Mouse (Mus musculus) midbrain, embryonic 14.5 days (tissue): ENCODE data around the gene Pard3b. TPM values are rescaled to one million over a fixed set of nuclear protein-coding genes. Genes with fewer than 3 reads are reported as not detected.

Source experiments
- ATAC-seq: fragments of 200-750 bp; cut with Nextera tagmentation; 2 replicates; pipeline ENCODE4 v1.8.0; 2017; ENCODE audit warnings: moderate number of reproducible peaks, moderate library complexity; ENCODE audit not compliant: low FRiP score, low TSS enrichment
- DNase-seq: peaks from one replicate; pipeline ENCODE4 v3.0.0-alpha.2; 2015
- H3K27ac ChIP-seq: fragments of 300-500 bp; sonication (generic); replicated peaks from 2 replicates; pipeline ENCODE4 v1.5.1; 2014; ENCODE audit warnings: mild to moderate bottlenecking, low read depth, low read length, moderate library complexity
- H3K27me3 ChIP-seq: fragments of 300-500 bp; sonication (generic); 2 replicates; pipeline ENCODE4 v1.6.1; 2014; ENCODE audit warnings: low read length, control low read depth, mixed read lengths; ENCODE audit not compliant: control insufficient read depth, insufficient read depth
- H3K36me3 ChIP-seq: fragments of 300-500 bp; sonication (generic); 2 replicates; pipeline ENCODE4 v1.6.1; 2014; ENCODE audit warnings: low read length, control low read depth; ENCODE audit not compliant: control insufficient read depth, insufficient read depth
- H3K4me1 ChIP-seq: fragments of 300-500 bp; sonication (generic); 2 replicates; pipeline ENCODE4 v1.6.1; 2014; ENCODE audit warnings: mild to moderate bottlenecking, antibody characterized with exemption, low read length, control low read depth; ENCODE audit not compliant: control insufficient read depth, insufficient read depth
- H3K4me2 ChIP-seq: fragments of 300-500 bp; sonication (generic); 2 replicates; pipeline ENCODE4 v1.6.1; 2014; ENCODE audit warnings: mild to moderate bottlenecking, low read length, moderate library complexity
- H3K4me3 ChIP-seq: fragments of 300-500 bp; sonication (generic); replicated peaks from 2 replicates; pipeline ENCODE4 v1.5.1; 2014; ENCODE audit warnings: low read depth, low read length
- H3K9ac ChIP-seq: fragments of 300-500 bp; sonication (generic); replicated peaks from 2 replicates; pipeline ENCODE4 v1.6.1; 2014; ENCODE audit warnings: mild to moderate bottlenecking, low read length, moderate library complexity
- H3K9me3 ChIP-seq: fragments of 300-500 bp; sonication (generic); 2 replicates; pipeline ENCODE4 v1.6.1; 2016; ENCODE audit warnings: low read length, control low read depth, mixed read lengths; ENCODE audit not compliant: control insufficient read depth
- WGBS: fragments of 180-500 bp; shearing (Covaris S2); extraction: QIAGEN DNeasy Blood & Tissue Kit; methylation state at CpG from one replicate; pipeline ENCODE4 v1.1.7; 2014; 5-methylcytosine and 5-hydroxymethylcytosine counted together
- polyA plus RNA-seq: library from polyadenylated mRNA; unstranded; fragments of >200 nt; fragmentation: Nextera tagmentation; extraction: Ambion mirVana; gene quantifications from 2 replicates; pipeline ENCODE4 v1.2.1, GENCODE M21; 2014

The Pard3b gene
- polyA plus RNA-seq, 1 experiment from 2014 or later, result 7.8 TPM

- no peaks in the 10 kb centered on the region for H3K4me1 ChIP-seq
- H3K4me3 ChIP-seq, result no peak overlapping the region
- no peaks in the 10 kb centered on the region for H3K36me3 ChIP-seq
- H3K27me3 ChIP-seq, result no peaks in the 10 kb centered on the region
- 98% methylated on average over 2 of the region's 2 CpGs for WGBS
- H3K9me3 ChIP-seq, result no peaks in the 10 kb centered on the region
- ATAC-seq (no peak), DNase-seq (no peak)
- no peak overlapping the region for H3K4me2 ChIP-seq
- H3K9ac ChIP-seq, result no peak overlapping the region
- H3K27ac ChIP-seq, result no peak overlapping the region
These were observed 645.0 kb downstream of the Pard3b start for GRCm38 (mm10) chr1:62283624-62284023.

DNA sequence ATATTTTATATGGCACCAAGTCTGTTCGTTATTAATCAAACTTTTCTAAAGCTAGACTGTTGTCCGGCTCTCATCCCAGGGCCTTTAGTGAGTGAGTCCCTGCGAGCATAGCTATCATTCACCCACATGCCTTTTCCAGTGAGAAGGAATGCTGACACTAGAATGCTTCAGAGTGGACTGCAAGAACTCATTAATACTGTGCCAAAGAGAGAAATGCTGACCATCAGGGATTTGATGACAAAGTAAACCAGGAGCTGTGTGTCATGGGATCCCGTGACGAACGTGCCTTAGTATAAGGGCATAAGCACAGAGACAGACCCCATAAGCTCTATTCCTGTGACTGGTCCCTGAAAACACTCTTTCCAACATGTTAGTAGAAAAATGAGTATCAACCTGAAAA, 670.8 kb downstream of the Pard3b start:
- 87% methylated on average over 6 of the region's 6 CpGs for WGBS
- Histone ChIP-seq H3K9me3 (no peaks in the 10 kb centered on the region), H3K4me1 (no peaks in the 10 kb centered on the region), H3K9ac (no peak overlapping the region), H3K27ac (no peak overlapping the region), H3K27me3 (no peaks in the 10 kb centered on the region), H3K36me3 (no peaks in the 10 kb centered on the region), H3K4me2 (no peak overlapping the region), H3K4me3 (no peak overlapping the region)
- DNase-seq (no peak), ATAC-seq (no peak)

DNA sequence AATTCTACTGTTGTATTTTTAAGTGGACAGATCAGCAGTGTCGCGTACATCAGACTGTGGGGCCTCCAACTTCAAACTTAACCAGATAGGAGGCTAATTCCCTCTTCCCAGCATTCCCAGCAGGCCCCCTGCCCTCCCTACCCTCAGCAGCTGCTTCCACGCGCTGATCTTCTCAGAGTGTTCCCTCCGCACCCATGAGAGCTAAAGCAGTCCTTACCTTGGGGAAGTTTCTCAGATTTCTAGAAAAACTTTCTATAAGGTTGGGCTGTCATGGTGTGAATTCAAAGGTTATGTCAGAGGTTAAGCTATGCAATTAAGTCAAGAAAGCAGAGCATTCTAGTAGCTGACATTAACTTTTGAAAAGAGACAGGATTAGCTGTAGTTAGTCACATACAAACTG, 686.6 kb downstream of the Pard3b start:
- DNase-seq, result no peak
- H3K27me3 ChIP-seq, result no peaks in the 10 kb centered on the region
- no peak overlapping the region for H3K27ac ChIP-seq
- 20% methylated on average over 5 of the region's 5 CpGs for WGBS
- no peak overlapping the region for H3K4me2 ChIP-seq
- no peaks in the 10 kb centered on the region for H3K4me1 ChIP-seq
- no peaks in the 10 kb centered on the region for H3K36me3 ChIP-seq
- no peak for ATAC-seq
- H3K9ac ChIP-seq, result no peak overlapping the region
- H3K9me3 ChIP-seq, result no peaks in the 10 kb centered on the region
- no peak overlapping the region for H3K4me3 ChIP-seq

GRCm38 (mm10) chr1:62327743-62328142, 689.1 kb downstream of the Pard3b start:
- 87% methylated on average over 5 of the region's 5 CpGs for WGBS
- Histone ChIP-seq H3K27ac (no peak overlapping the region), H3K4me2 (no peak overlapping the region), H3K4me3 (no peak overlapping the region), H3K36me3 (no peaks in the 10 kb centered on the region), H3K4me1 (no peaks in the 10 kb centered on the region), H3K9me3 (no peaks in the 10 kb centered on the region), H3K27me3 (no peaks in the 10 kb centered on the region), H3K9ac (no peak overlapping the region)
- ATAC-seq (no peak), DNase-seq (no peak)

DNA sequence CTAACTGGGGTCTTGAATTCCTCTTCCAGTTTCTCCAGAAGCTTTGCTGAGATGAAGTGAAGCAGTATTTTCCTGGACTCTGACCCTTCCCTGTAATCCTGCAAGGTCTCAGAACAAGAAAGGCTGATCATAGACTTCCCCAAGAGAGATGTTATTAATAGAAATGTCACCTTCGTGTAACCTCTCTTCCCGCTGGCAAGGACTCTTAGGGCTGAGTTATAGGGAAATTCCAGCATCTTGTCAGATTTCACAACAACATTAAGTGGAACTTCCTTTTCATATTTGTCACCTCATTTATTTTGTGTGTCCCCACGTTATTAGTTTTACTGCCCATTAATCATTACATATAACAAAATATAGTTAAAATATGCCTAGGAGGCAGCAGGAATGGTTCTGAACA, 690.2 kb downstream of the Pard3b start:
- Histone ChIP-seq H3K4me3 (no peak overlapping the region), H3K4me1 (no peaks in the 10 kb centered on the region), H3K9ac (no peak overlapping the region), H3K9me3 (no peaks in the 10 kb centered on the region), H3K4me2 (no peak overlapping the region), H3K36me3 (no peaks in the 10 kb centered on the region), H3K27me3 (no peaks in the 10 kb centered on the region), H3K27ac (no peak overlapping the region)
- DNase-seq, result no peak
- no peak for ATAC-seq
- 78% methylated on average over 3 of the region's 3 CpGs for WGBS

- Histone ChIP-seq H3K27ac (no peak overlapping the region), H3K9me3 (no peaks in the 10 kb centered on the region), H3K36me3 (no peaks in the 10 kb centered on the region), H3K4me1 (no peaks in the 10 kb centered on the region), H3K4me2 (no peak overlapping the region), H3K9ac (no peak overlapping the region), H3K27me3 (no peaks in the 10 kb centered on the region), H3K4me3 (no peak overlapping the region)
- ATAC-seq (no peak), DNase-seq (peak; percentile 46)
- WGBS, result 28% methylated on average over 2 of the region's 2 CpGs
These were observed 694.4 kb downstream of the Pard3b start for GRCm38 (mm10) chr1:62333016-62333415.

DNA sequence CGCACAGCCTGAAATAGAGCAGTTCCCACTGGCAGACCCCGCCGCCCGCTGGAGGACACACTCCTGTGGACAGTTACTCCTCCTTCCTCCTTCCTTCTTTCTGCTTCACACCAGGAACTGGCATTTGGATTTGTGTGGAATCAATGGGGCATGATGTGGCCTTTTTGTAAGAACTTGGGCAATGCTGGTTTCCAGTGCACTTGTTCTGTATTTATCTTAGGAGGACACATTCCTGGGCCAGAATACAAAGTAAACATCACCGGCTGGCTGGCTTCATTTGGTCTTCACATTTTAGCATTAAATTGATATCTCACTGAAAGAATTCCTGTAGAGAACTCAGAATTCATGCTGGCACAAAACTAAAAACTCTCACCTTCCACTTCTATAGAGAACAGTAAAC, 695.6 kb downstream of the Pard3b start:
- Histone ChIP-seq H3K4me1 (no peaks in the 10 kb centered on the region), H3K27me3 (no peaks in the 10 kb centered on the region), H3K4me3 (no peak overlapping the region), H3K27ac (no peak overlapping the region), H3K9me3 (no peaks in the 10 kb centered on the region), H3K9ac (no peak overlapping the region), H3K36me3 (no peaks in the 10 kb centered on the region), H3K4me2 (no peak overlapping the region)
- no peak for ATAC-seq
- 58% methylated on average over 5 of the region's 5 CpGs for WGBS
- no peak for DNase-seq

DNA sequence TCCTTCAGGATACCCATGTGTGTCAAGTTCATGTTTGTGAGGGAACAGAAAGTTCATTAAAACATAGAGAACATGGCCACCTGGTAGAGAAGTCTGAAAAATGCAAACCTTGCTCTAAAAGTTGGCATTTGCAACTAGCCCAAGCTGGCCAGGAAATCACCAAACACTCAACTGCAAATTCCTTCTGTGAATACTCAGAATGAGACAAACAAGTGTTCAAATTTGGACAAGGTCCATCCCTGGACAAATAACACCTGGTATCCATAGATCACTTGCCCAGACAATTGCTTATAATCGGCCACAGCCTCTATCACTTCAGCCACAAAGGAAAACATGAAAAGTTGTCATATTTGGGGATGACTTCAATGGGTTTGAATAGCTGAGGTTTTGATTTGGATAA, 701.6 kb downstream of the Pard3b start:
- H3K4me2 ChIP-seq, result no peak overlapping the region
- WGBS, result 86% methylated on average over 1 of the region's 1 CpGs
- H3K4me3 ChIP-seq, result no peak overlapping the region
- DNase-seq (no peak), ATAC-seq (no peak)
- H3K4me1 ChIP-seq, result no peaks in the 10 kb centered on the region
- no peak overlapping the region for H3K27ac ChIP-seq
- no peaks in the 10 kb centered on the region for H3K36me3 ChIP-seq
- no peaks in the 10 kb centered on the region for H3K27me3 ChIP-seq
- no peak overlapping the region for H3K9ac ChIP-seq
- no peaks in the 10 kb centered on the region for H3K9me3 ChIP-seq

- Histone ChIP-seq H3K27me3 (no peaks in the 10 kb centered on the region), H3K4me2 (no peak overlapping the region), H3K27ac (no peak overlapping the region), H3K4me1 (no peaks in the 10 kb centered on the region), H3K4me3 (no peak overlapping the region), H3K36me3 (no peaks in the 10 kb centered on the region), H3K9ac (no peak overlapping the region), H3K9me3 (no peaks in the 10 kb centered on the region)
- ATAC-seq (no peak), DNase-seq (peak; percentile 39)
- 51% methylated on average over 4 of the region's 4 CpGs for WGBS
These were observed 705.7 kb downstream of the Pard3b start for GRCm38 (mm10) chr1:62344286-62344685.
